ENCODE assay signal across 9 mouse cellular contexts in genomic region chr8:34371973-34372665, GRCm38 (mm10).
DNase-seq lines count a peak whose midpoint lies in the region; ATAC-seq and TF ChIP-seq lines count a peak whose summit lies in the region.
"Had no signal": no experiment of that assay in that cellular context is flagged by ENCODE, and none has a peak within 500 bp of the region (broad histone marks: within the 10 kb centered on the region; RNA-seq: fewer than 3 reads in every experiment).

No protein-coding gene starts in this region.

- no peaks in the 10 kb centered on the region for H3K27me3 ChIP-seq in hindbrain, embryonic 13.5 days
- H3K27me3 ChIP-seq in neural tube, embryonic 15.5 days (replicated peaks), result no peaks in the 10 kb centered on the region
- H3K27me3 ChIP-seq in kidney, embryonic 14.5 days (ENCODE audit: control insufficient read depth, insufficient read depth, low read length), result no peaks in the 10 kb centered on the region

- peak overlapping the region; percentile 56 for H3K27ac ChIP-seq in cortical plate, adult 2 months (ENCODE audit: insufficient read depth, low read length)
- H3K27ac ChIP-seq in hindbrain, embryonic 13.5 days, result peak overlapping the region; percentile 79; the same call in 1 of the 2 replicates
- H3K27ac ChIP-seq in neural tube, embryonic 15.5 days (replicated peaks), result 0 out of 2 replicates have a peak overlapping the region, but pooled peaks have one; percentile 45
- H3K27ac ChIP-seq in kidney, embryonic 14.5 days (ENCODE audit: low read depth, low read length), result no peak overlapping the region

- no peaks in the 10 kb centered on the region for H3K36me3 ChIP-seq in hindbrain, embryonic 13.5 days
- no peaks in the 10 kb centered on the region for H3K36me3 ChIP-seq in neural tube, embryonic 15.5 days
- no peaks in the 10 kb centered on the region for H3K36me3 ChIP-seq in kidney, embryonic 14.5 days (ENCODE audit: control insufficient read depth, insufficient read depth, low read length)

- no peak overlapping the region for H3K4me2 ChIP-seq in hindbrain, embryonic 13.5 days
- H3K4me2 ChIP-seq in neural tube, embryonic 15.5 days, result no peak overlapping the region
- no peak overlapping the region for H3K4me2 ChIP-seq in kidney, embryonic 14.5 days (replicated peaks; ENCODE audit: low read depth, low read length)

- no peak for TF ChIP-seq CTCF in cortical plate, adult 2 months (IDR thresholded peaks at IDR 0.05; ENCODE audit: extremely low read depth, insufficient read depth, low read length)

- 71% methylated on average over 17 of the region's 17 CpGs for WGBS in hindbrain, embryonic 13.5 days
- WGBS in neural tube, embryonic 15.5 days, result 69% methylated on average over 17 of the region's 17 CpGs
- 71% methylated on average over 17 of the region's 17 CpGs for WGBS in kidney, embryonic 14.5 days

- no peaks in the 10 kb centered on the region for H3K9me3 ChIP-seq in hindbrain, embryonic 13.5 days
- no peaks in the 10 kb centered on the region for H3K9me3 ChIP-seq in neural tube, embryonic 15.5 days (replicated peaks)
- no peaks in the 10 kb centered on the region for H3K9me3 ChIP-seq in kidney, embryonic 14.5 days (ENCODE audit: control insufficient read depth, low read length)

- no peak for TF ChIP-seq POLR2A in cortical plate, adult 2 months (IDR thresholded peaks at IDR 0.05; ENCODE audit: extremely low read depth, insufficient read depth, low read length)

- peaks cover 3% of the 10 kb centered on the region for H3K4me1 ChIP-seq in cortical plate, adult 2 months (ENCODE audit: control insufficient read depth, insufficient read depth, low read length)
- peaks cover 42% of the 10 kb centered on the region for H3K4me1 ChIP-seq in hindbrain, embryonic 13.5 days (replicated peaks)
- peaks cover 27% of the 10 kb centered on the region for H3K4me1 ChIP-seq in neural tube, embryonic 15.5 days
- 0 out of 2 replicates have a peak, but pooled peaks cover 3% of the 10 kb centered on the region for H3K4me1 ChIP-seq in kidney, embryonic 14.5 days (ENCODE audit: control insufficient read depth, insufficient read depth, low read length)

- peak; percentile 44 for DNase-seq in layer of hippocampus, adult 11-12 months (ENCODE audit: low spot score)
- DNase-seq in layer of hippocampus, postnatal 10 days (ENCODE audit: low spot score in 2 of 2), result no peak
- DNase-seq in natural killer cell, adult 2 months (ENCODE audit: low spot score in 2 of 2), result no peak
- DNase-seq in adrenal gland, adult 2 months, result no peak
- DNase-seq: lung, postnatal 36 days had no signal

- no peak overlapping the region for H3K4me3 ChIP-seq in cortical plate, adult 2 months (ENCODE audit: insufficient read depth, low read length)
- H3K4me3 ChIP-seq in hindbrain, embryonic 13.5 days, result no peak overlapping the region
- H3K4me3 ChIP-seq in neural tube, embryonic 15.5 days (replicated peaks), result no peak overlapping the region
- H3K4me3 ChIP-seq in kidney, embryonic 14.5 days (ENCODE audit: low read length), result no peak overlapping the region

- no peak overlapping the region for H3K9ac ChIP-seq in hindbrain, embryonic 13.5 days
- no peak overlapping the region for H3K9ac ChIP-seq in neural tube, embryonic 15.5 days (replicated peaks)
- no peak overlapping the region for H3K9ac ChIP-seq in kidney, embryonic 14.5 days (ENCODE audit: low read depth, low read length)

- ATAC-seq in hindbrain, embryonic 13.5 days (ENCODE audit: low FRiP score), result no peak
- 0 out of 2 replicates have a peak, but pooled peaks have one; percentile 15 for ATAC-seq in neural tube, embryonic 15.5 days (ENCODE audit: low FRiP score)
- no peak for ATAC-seq in kidney, embryonic 14.5 days (ENCODE audit: low FRiP score, low TSS enrichment)
